Mouse (Mus musculus) mouse trophoblast stem cell (cell line): ENCODE results near the gene Sdk2.

Experiments used
- in situ Hi-C, 2 experiments: fragments of 300-500 bp; cut with MseI, MboI; formaldehyde crosslinking; loops; 2 replicates in 1 of 2; 3 replicates in 1 of 2; pipeline ENCODE4 v1.15.1; 2025

Sdk2 gene

GRCm38 (mm10) chr11:113766284-113766985, 300.4 kb downstream of the Sdk2 start:
- in situ Hi-C loops = no loop called here

GRCm38 (mm10) chr11:113764132-113764849, 302.6 kb downstream of the Sdk2 start:
- in situ Hi-C loops = no loop called here

- in situ Hi-C loops = no loop called here
These were observed 303.4 kb downstream of the Sdk2 start for GRCm38 (mm10) chr11:113763449-113763848.

- in situ Hi-C loops = no loop called here
These were observed 304.6 kb downstream of the Sdk2 start for GRCm38 (mm10) chr11:113762136-113762797.

GRCm38 (mm10) chr11:113761646-113762045, 305.2 kb downstream of the Sdk2 start:
- in situ Hi-C loops = no loop called here

- in situ Hi-C loops = no loop called here
These were observed 306.4 kb downstream of the Sdk2 start for GRCm38 (mm10) chr11:113760476-113760875.

- in situ Hi-C loops = no loop called here
These were observed 308.0 kb downstream of the Sdk2 start for GRCm38 (mm10) chr11:113758851-113759250.

- in situ Hi-C loops = no loop called here
These were observed 310.3 kb downstream of the Sdk2 start for GRCm38 (mm10) chr11:113756578-113756977.

- in situ Hi-C loops = no loop called here
These were observed 311.0 kb downstream of the Sdk2 start for GRCm38 (mm10) chr11:113755878-113756277.

- in situ Hi-C loops = no loop called here
These were observed 312.0 kb downstream of the Sdk2 start for GRCm38 (mm10) chr11:113754845-113755244.

GRCm38 (mm10) chr11:113752685-113753430, 314.0 kb downstream of the Sdk2 start:
- in situ Hi-C loops = no loop called here

- in situ Hi-C loops = no loop called here
These were observed 314.6 kb downstream of the Sdk2 start for GRCm38 (mm10) chr11:113752158-113752661.

GRCm38 (mm10) chr11:113751484-113752084, 315.3 kb downstream of the Sdk2 start, which contains the start of gene Cdc42ep4:
Gene Cdc42ep4, minus strand, starts transcription at chr11:113751881.
- in situ Hi-C loops = no loop called here

GRCm38 (mm10) chr11:113750571-113751483, 316.0 kb downstream of the Sdk2 start:
- in situ Hi-C loops = no loop called here

- in situ Hi-C loops = no loop called here
These were observed 317.0 kb downstream of the Sdk2 start for GRCm38 (mm10) chr11:113749749-113750351.

GRCm38 (mm10) chr11:113748797-113749521, 317.9 kb downstream of the Sdk2 start:
- in situ Hi-C loops = no loop called here

GRCm38 (mm10) chr11:113747725-113748380, 319.0 kb downstream of the Sdk2 start:
- in situ Hi-C loops = no loop called here

- in situ Hi-C loops = no loop called here
These were observed 319.8 kb downstream of the Sdk2 start for GRCm38 (mm10) chr11:113747056-113747455.
